Mouse (Mus musculus) lung, adult 2 months (tissue): ENCODE results near the gene Glud1. TPM values are rescaled to one million over a fixed set of nuclear protein-coding genes. Genes with fewer than 3 reads are reported as not detected.

Experiments used
- DNase-seq: peaks from one replicate; pipeline ENCODE4 v3.0.0; 2022
- H3K4me1 ChIP-seq: fragments of 200-500 bp; 2 replicates; pipeline ENCODE4 v1.6.1; 2011; ENCODE audit warnings: low read length; ENCODE audit not compliant: control insufficient read depth, insufficient read depth
- H3K4me3 ChIP-seq: fragments of 200-500 bp; replicated peaks from 2 replicates; pipeline ENCODE3; 2011; ENCODE audit warnings: low read depth, mild to moderate bottlenecking, control low read depth, low read length; ENCODE audit errors: extremely low read depth
- CTCF ChIP-seq: fragments of 200-500 bp; IDR thresholded peaks from 2 replicates; pipeline ENCODE4 v1.5.1; 2011; ENCODE audit warnings: mild to moderate bottlenecking, low read length, control low read depth; ENCODE audit not compliant: insufficient read depth
- POLR2A ChIP-seq: fragments of 200-500 bp; IDR thresholded peaks from 2 replicates; pipeline ENCODE4 v1.6.1; 2011; ENCODE audit warnings: low read depth, mild to moderate bottlenecking, control low read depth, low read length, borderline replicate concordance; ENCODE audit errors: extremely low read depth
- WGBS: fragments of 180-500 bp; shearing (Covaris S2); methylation state at CpG from one replicate; pipeline ENCODE4 v1.1.7; 2018; 5-methylcytosine and 5-hydroxymethylcytosine counted together
- polyA plus RNA-seq: library from polyadenylated mRNA; depleted of rRNA; stranded (reverse); fragments of >200 nt; gene quantifications from 2 replicates; pipeline ENCODE4 v1.2.3, GENCODE M21; 2012; rRNA removed

Glud1 gene
- polyA plus RNA-seq, 1 experiment = 63.6 TPM

DNA sequence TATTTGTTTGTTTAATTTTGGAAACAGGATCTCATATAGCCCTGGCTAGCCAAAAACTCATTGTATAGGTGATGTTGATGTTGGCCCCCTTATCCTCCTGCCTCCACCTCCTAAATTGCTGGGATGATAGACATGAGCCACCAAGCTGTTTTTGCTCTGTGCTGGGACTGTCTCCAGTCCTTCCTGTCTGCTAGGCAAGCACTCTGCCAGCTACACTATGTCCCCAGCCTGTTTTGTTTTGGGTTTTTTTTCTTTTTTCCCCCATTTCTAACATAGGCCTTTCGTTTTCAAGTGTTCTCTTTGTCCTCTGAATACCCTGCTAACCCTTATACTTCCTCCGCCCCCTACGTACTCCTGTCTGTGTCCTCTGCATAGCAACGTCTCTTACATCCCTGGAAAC, 82.8 kb downstream of the Glud1 start:
- DNase-seq = no peak
- no peaks in the 10 kb centered on the region for H3K4me1 ChIP-seq
- H3K4me3 ChIP-seq = no peak overlapping the region
- TF ChIP-seq POLR2A (no peak), CTCF (no peak)
- 67% methylated on average over 4 of the region's 4 CpGs for WGBS

Other genes starting within 250 kb of the Glud1 start
- gene Anxa8, start 224.7 kb upstream of the Glud1 start, polyA plus RNA-seq = 13.1 and 21.8 TPM in 2 replicates
- gene A630023A22Rik, start 208.0 kb upstream of the Glud1 start, polyA plus RNA-seq = not detected in 2 replicates
- 0.14 TPM in 2 replicates for gene Npy4r, start 158.2 kb upstream of the Glud1 start, polyA plus RNA-seq
- gene Gprin2, start 109.1 kb upstream of the Glud1 start, polyA plus RNA-seq = 0.15 and 0.59 TPM in 2 replicates
- gene Syt15, start 91.1 kb upstream of the Glud1 start, polyA plus RNA-seq = 10.3 and 12.2 TPM in 2 replicates
- 2.4 and 2.7 TPM in 2 replicates for gene Shld2, start 234 bp upstream of the Glud1 start, polyA plus RNA-seq
- gene Fam25c, start 44.7 kb downstream of the Glud1 start, polyA plus RNA-seq = 68.4 TPM in 1 of 2 replicates, not detected in the other
- 10.1 and 10.2 TPM in 2 replicates for gene Sncg, start 64.1 kb downstream of the Glud1 start, polyA plus RNA-seq
- 21.9 and 22.2 TPM in 2 replicates for gene Mmrn2, start 64.7 kb downstream of the Glud1 start, polyA plus RNA-seq
- gene Bmpr1a, start 192.6 kb downstream of the Glud1 start, polyA plus RNA-seq = 7.5 and 15.3 TPM in 2 replicates
- not detected in 2 replicates for gene 9230112D13Rik, start 212.1 kb downstream of the Glud1 start, polyA plus RNA-seq